Mouse (Mus musculus) hindbrain, embryonic 13.5 days (tissue): ENCODE results near the gene Add2. TPM values are rescaled to one million over a fixed set of nuclear protein-coding genes. Genes with fewer than 3 reads are reported as not detected.

ENCODE experiments used
- ATAC-seq: fragments of 200-750 bp; cut with Nextera tagmentation; 2 replicates; pipeline ENCODE4 v1.8.0; 2017; ENCODE audit warnings: moderate TSS enrichment; ENCODE audit not compliant: low FRiP score
- H3K27ac ChIP-seq: fragments of 300-500 bp; sonication (generic); 2 replicates; pipeline ENCODE4 v1.5.1; 2015; ENCODE audit warnings: inconsistent platforms, mild to moderate bottlenecking, moderate library complexity
- H3K27me3 ChIP-seq: fragments of 300-500 bp; sonication (generic); 2 replicates; pipeline ENCODE4 v1.6.1; 2015; ENCODE audit warnings: mild to moderate bottlenecking, inconsistent platforms
- H3K36me3 ChIP-seq: fragments of 300-500 bp; sonication (generic); 2 replicates; pipeline ENCODE4 v1.6.1; 2015; ENCODE audit warnings: mild to moderate bottlenecking, inconsistent platforms
- H3K4me1 ChIP-seq: fragments of 300-500 bp; sonication (generic); replicated peaks from 2 replicates; pipeline ENCODE4 v1.6.1; 2015; ENCODE audit warnings: inconsistent platforms
- H3K4me2 ChIP-seq: fragments of 300-500 bp; sonication (generic); 2 replicates; pipeline ENCODE4 v1.6.1; 2015; ENCODE audit warnings: inconsistent platforms, mild to moderate bottlenecking, moderate library complexity
- H3K4me3 ChIP-seq: fragments of 300-500 bp; sonication (generic); 2 replicates; pipeline ENCODE4 v1.5.1; 2015; ENCODE audit warnings: mild to moderate bottlenecking, inconsistent platforms
- H3K9ac ChIP-seq: fragments of 300-500 bp; sonication (generic); 2 replicates; pipeline ENCODE4 v1.6.1; 2015; ENCODE audit warnings: mild to moderate bottlenecking, inconsistent platforms
- H3K9me3 ChIP-seq: fragments of 300-500 bp; sonication (generic); 2 replicates; pipeline ENCODE4 v1.6.1; 2016; ENCODE audit warnings: inconsistent platforms
- WGBS: fragments of 180-500 bp; shearing (Covaris S2); methylation state at CpG from one replicate; pipeline ENCODE4 v1.1.7; 2015; 5-methylcytosine and 5-hydroxymethylcytosine counted together
- polyA plus RNA-seq: library from polyadenylated mRNA; unstranded; fragments of >200 nt; fragmentation: Nextera tagmentation; extraction: Ambion mirVana; gene quantifications from 2 replicates; pipeline ENCODE4 v1.2.1, GENCODE M21; 2015

Gene Add2
- polyA plus RNA-seq, 1 experiment from 2014 or later: 173 TPM

GRCm38 (mm10) chr6:86125761-86126160 lies 97.3 kb downstream of the Add2 start:
- WGBS: 88% methylated on average over 4 of the region's 4 CpGs
- Histone ChIP-seq H3K9ac (no peak overlapping the region), H3K9me3 (no peaks in the 10 kb centered on the region), H3K27ac (no peak overlapping the region), H3K4me3 (no peak overlapping the region), H3K36me3 (peaks cover 12% of the 10 kb centered on the region), H3K4me1 (no peaks in the 10 kb centered on the region), H3K27me3 (no peaks in the 10 kb centered on the region), H3K4me2 (no peak overlapping the region)
- ATAC-seq: no peak; the same call in 1 of the 2 replicates

- Histone ChIP-seq H3K27ac (peak overlapping the region; percentile 37), H3K4me1 (no peaks in the 10 kb centered on the region), H3K36me3 (no peaks in the 10 kb centered on the region), H3K9ac (no peak overlapping the region), H3K9me3 (no peaks in the 10 kb centered on the region), H3K4me3 (no peak overlapping the region), H3K27me3 (no peaks in the 10 kb centered on the region), H3K4me2 (no peak overlapping the region)
- ATAC-seq: 0 out of 2 replicates have a peak, but pooled peaks have one; percentile 21
- WGBS: 58% methylated on average over 2 of the region's 2 CpGs
Measured at GRCm38 (mm10) chr6:86126953-86127581, 98.6 kb downstream of the Add2 start.

- 43% methylated on average over 4 of the region's 4 CpGs for WGBS
- Histone ChIP-seq H3K4me1 (no peaks in the 10 kb centered on the region), H3K9me3 (no peaks in the 10 kb centered on the region), H3K9ac (no peak overlapping the region), H3K27ac (no peak overlapping the region), H3K4me3 (no peak overlapping the region), H3K27me3 (no peaks in the 10 kb centered on the region), H3K36me3 (no peaks in the 10 kb centered on the region), H3K4me2 (no peak overlapping the region)
- ATAC-seq: no peak
Measured at GRCm38 (mm10) chr6:86128504-86128903, 100.0 kb downstream of the Add2 start.

- Histone ChIP-seq H3K27me3 (no peaks in the 10 kb centered on the region), H3K36me3 (no peaks in the 10 kb centered on the region), H3K27ac (no peak overlapping the region), H3K4me3 (no peak overlapping the region), H3K9me3 (no peaks in the 10 kb centered on the region), H3K4me1 (no peaks in the 10 kb centered on the region), H3K9ac (no peak overlapping the region), H3K4me2 (no peak overlapping the region)
- ATAC-seq: no peak
- 74% methylated on average over 9 of the region's 9 CpGs for WGBS
Measured at GRCm38 (mm10) chr6:86129872-86130498, 101.5 kb downstream of the Add2 start.

GRCm38 (mm10) chr6:86133882-86134281 lies 105.4 kb downstream of the Add2 start:
- Histone ChIP-seq H3K9ac (no peak overlapping the region), H3K4me2 (no peak overlapping the region), H3K4me3 (no peak overlapping the region), H3K27ac (no peak overlapping the region), H3K36me3 (no peaks in the 10 kb centered on the region), H3K27me3 (no peaks in the 10 kb centered on the region), H3K4me1 (no peaks in the 10 kb centered on the region), H3K9me3 (no peaks in the 10 kb centered on the region)
- WGBS: 77% methylated on average over 1 of the region's 1 CpGs
- no peak for ATAC-seq

GRCm38 (mm10) chr6:86136206-86136605 lies 107.7 kb downstream of the Add2 start:
- no peak overlapping the region for H3K4me2 ChIP-seq
- no peaks in the 10 kb centered on the region for H3K36me3 ChIP-seq
- 88% methylated on average over 3 of the region's 3 CpGs for WGBS
- no peak for ATAC-seq
- H3K4me1 ChIP-seq: no peaks in the 10 kb centered on the region
- H3K27me3 ChIP-seq: 0 out of 2 replicates have a peak, but pooled peaks cover 3% of the 10 kb centered on the region
- no peak overlapping the region for H3K4me3 ChIP-seq
- no peak overlapping the region for H3K9ac ChIP-seq
- H3K9me3 ChIP-seq: no peaks in the 10 kb centered on the region
- no peak overlapping the region for H3K27ac ChIP-seq

- no peak overlapping the region for H3K4me2 ChIP-seq
- H3K36me3 ChIP-seq: no peaks in the 10 kb centered on the region
- H3K9ac ChIP-seq: no peak overlapping the region
- no peaks in the 10 kb centered on the region for H3K4me1 ChIP-seq
- no peaks in the 10 kb centered on the region for H3K9me3 ChIP-seq
- no peak overlapping the region for H3K27ac ChIP-seq
- no peak overlapping the region for H3K4me3 ChIP-seq
- no peak for ATAC-seq
- H3K27me3 ChIP-seq: 0 out of 2 replicates have a peak, but pooled peaks cover 3% of the 10 kb centered on the region
- WGBS: 87% methylated on average over 6 of the region's 6 CpGs
Measured at GRCm38 (mm10) chr6:86141284-86141683, 112.8 kb downstream of the Add2 start.

GRCm38 (mm10) chr6:86141820-86142219 lies 113.3 kb downstream of the Add2 start:
- no peaks in the 10 kb centered on the region for H3K36me3 ChIP-seq
- no peak overlapping the region for H3K9ac ChIP-seq
- ATAC-seq: peak; percentile 69; the same call in 1 of the 2 replicates
- no peak overlapping the region for H3K4me2 ChIP-seq
- H3K27me3 ChIP-seq: 0 out of 2 replicates have a peak, but pooled peaks cover 3% of the 10 kb centered on the region
- WGBS: 13% methylated on average over 3 of the region's 3 CpGs
- H3K27ac ChIP-seq: no peak overlapping the region
- H3K9me3 ChIP-seq: no peaks in the 10 kb centered on the region
- H3K4me3 ChIP-seq: no peak overlapping the region
- no peaks in the 10 kb centered on the region for H3K4me1 ChIP-seq

GRCm38 (mm10) chr6:86144986-86145385 lies 116.5 kb downstream of the Add2 start:
- Histone ChIP-seq H3K36me3 (no peaks in the 10 kb centered on the region), H3K4me1 (no peaks in the 10 kb centered on the region), H3K27me3 (0 out of 2 replicates have a peak, but pooled peaks cover 3% of the 10 kb centered on the region), H3K4me2 (no peak overlapping the region), H3K4me3 (no peak overlapping the region), H3K27ac (no peak overlapping the region), H3K9me3 (no peaks in the 10 kb centered on the region), H3K9ac (no peak overlapping the region)
- WGBS: 94% methylated on average over 6 of the region's 6 CpGs
- ATAC-seq: no peak

- H3K9ac ChIP-seq: no peak overlapping the region
- no peaks in the 10 kb centered on the region for H3K4me1 ChIP-seq
- H3K36me3 ChIP-seq: no peaks in the 10 kb centered on the region
- 67% methylated on average over 4 of the region's 4 CpGs for WGBS
- H3K27me3 ChIP-seq: no peaks in the 10 kb centered on the region
- H3K4me3 ChIP-seq: no peak overlapping the region
- no peaks in the 10 kb centered on the region; the same call in 1 of the 2 replicates for H3K9me3 ChIP-seq
- H3K4me2 ChIP-seq: no peak overlapping the region
- ATAC-seq: no peak
- H3K27ac ChIP-seq: no peak overlapping the region
Measured at GRCm38 (mm10) chr6:86148518-86148917, 120.0 kb downstream of the Add2 start.

- Histone ChIP-seq H3K27ac (no peak overlapping the region), H3K4me1 (no peaks in the 10 kb centered on the region), H3K9ac (no peak overlapping the region), H3K27me3 (no peaks in the 10 kb centered on the region), H3K4me2 (no peak overlapping the region), H3K4me3 (no peak overlapping the region), H3K9me3 (no peaks in the 10 kb centered on the region; the same call in 1 of the 2 replicates), H3K36me3 (no peaks in the 10 kb centered on the region)
- ATAC-seq: no peak
- 70% methylated on average over 4 of the region's 4 CpGs for whole genome bisulfite sequencing
Measured at GRCm38 (mm10) chr6:86149001-86149400, 120.5 kb downstream of the Add2 start.

GRCm38 (mm10) chr6:86152676-86153075 lies 124.2 kb downstream of the Add2 start:
- no peak overlapping the region for H3K4me2 ChIP-seq
- H3K4me3 ChIP-seq: no peak overlapping the region
- no peaks in the 10 kb centered on the region; the same call in 1 of the 2 replicates for H3K9me3 ChIP-seq
- WGBS: 88% methylated on average over 7 of the region's 7 CpGs
- peaks cover 4% of the 10 kb centered on the region for H3K27me3 ChIP-seq
- ATAC-seq: no peak
- H3K27ac ChIP-seq: no peak overlapping the region
- no peak overlapping the region for H3K9ac ChIP-seq
- H3K4me1 ChIP-seq: peaks cover 8% of the 10 kb centered on the region
- no peaks in the 10 kb centered on the region for H3K36me3 ChIP-seq
